Mouse (Mus musculus) common myeloid progenitor, adult 5-6 weeks (primary cell): ENCODE results near the gene Prr15l. TPM values are rescaled to one million over a fixed set of nuclear protein-coding genes. Genes with fewer than 3 reads are reported as not detected.

ENCODE experiments used
- ATAC-seq: replicated peaks from 2 replicates; pipeline ENCODE4 v1.8.0; 2016; ENCODE audit warnings: low read depth, mild to moderate bottlenecking, moderate TSS enrichment, inconsistent platforms; ENCODE audit not compliant: poor library complexity, severe bottlenecking
- total RNA-seq: library from RNA; stranded (forward); fragments of 200-1000, 187-1606 nt; gene quantifications from 2 replicates; pipeline ENCODE4 v1.2.3, GENCODE M21; 2017

Gene Prr15l
- 0.58 TPM in 1 of 2 replicates, not detected in the other for total RNA-seq

GRCm38 (mm10) chr11:96928088-96928487 is at the start of gene Prr15l:
Gene Prr15l, plus strand, starts transcription at chr11:96928104.
- no peak for ATAC-seq

GRCm38 (mm10) chr11:96878715-96879114 is 49.2 kb upstream of the Prr15l start:
- ATAC-seq = peak; percentile 78

- ATAC-seq = 0 out of 2 replicates have a peak, but pooled peaks have one; percentile 13
These were observed 48.5 kb upstream of the Prr15l start for GRCm38 (mm10) chr11:96879359-96879758.

GRCm38 (mm10) chr11:96880296-96880695 is 47.6 kb upstream of the Prr15l start:
- no peak for ATAC-seq

- no peak for ATAC-seq
These were observed 42.0 kb upstream of the Prr15l start for GRCm38 (mm10) chr11:96885901-96886340.

GRCm38 (mm10) chr11:96886942-96887546 is 40.9 kb upstream of the Prr15l start:
- ATAC-seq = no peak

- no peak for ATAC-seq
These were observed 35.9 kb upstream of the Prr15l start for GRCm38 (mm10) chr11:96891784-96892527.

- ATAC-seq = no peak
These were observed 34.6 kb upstream of the Prr15l start for GRCm38 (mm10) chr11:96893203-96893842.

GRCm38 (mm10) chr11:96895886-96896285 is 32.0 kb upstream of the Prr15l start:
- ATAC-seq = no peak

- ATAC-seq = no peak
These were observed 28.2 kb upstream of the Prr15l start for GRCm38 (mm10) chr11:96899449-96900306.

- no peak for ATAC-seq
These were observed 26.6 kb upstream of the Prr15l start for GRCm38 (mm10) chr11:96901332-96901731.

- no peak for ATAC-seq
These were observed 25.0 kb upstream of the Prr15l start for GRCm38 (mm10) chr11:96902639-96903635.

GRCm38 (mm10) chr11:96906431-96907161 is 21.3 kb upstream of the Prr15l start:
- no peak for ATAC-seq

- no peak for ATAC-seq
These were observed 19.3 kb upstream of the Prr15l start for GRCm38 (mm10) chr11:96908594-96908993.

GRCm38 (mm10) chr11:96910003-96910402 is 17.9 kb upstream of the Prr15l start:
- ATAC-seq = peak; percentile 89

GRCm38 (mm10) chr11:96912682-96913081 is 15.2 kb upstream of the Prr15l start:
- ATAC-seq = no peak

- ATAC-seq = peak; percentile 96
These were observed 11.6 kb upstream of the Prr15l start, which contains the start of gene Cdk5rap3 for GRCm38 (mm10) chr11:96916044-96916884. Gene Cdk5rap3, minus strand, starts transcription at chr11:96916496.
